ENCODE assay signal across 18 mouse cellular contexts in the genomic region with DNA sequence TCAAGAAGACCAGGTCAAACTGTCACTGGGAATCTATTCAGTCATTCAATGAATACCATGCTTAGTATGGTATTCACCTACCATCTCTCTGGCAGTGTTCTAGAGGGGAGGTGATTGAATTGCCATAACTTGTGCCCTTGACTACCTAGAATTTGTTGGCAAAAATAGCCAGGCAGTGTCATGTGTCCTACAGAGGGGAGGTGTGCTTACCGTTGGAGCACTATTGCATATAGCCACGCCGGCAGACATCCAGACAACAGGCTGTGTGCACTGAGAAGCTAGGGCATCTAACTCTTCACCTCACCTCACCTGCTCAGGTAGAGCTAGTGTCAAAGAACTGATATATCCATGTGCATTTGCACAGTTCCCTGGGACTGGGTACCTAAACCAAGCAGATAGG.
DNase-seq lines count a peak whose midpoint lies in the region; ATAC-seq lines count a peak whose summit lies in the region.
"Had no signal": no experiment of that assay in that cellular context is flagged by ENCODE, and none has a peak within 500 bp of the region (broad histone marks: within the 10 kb centered on the region; RNA-seq: fewer than 3 reads in every experiment).

No protein-coding gene starts in this region.

- H3K9me3 ChIP-seq in heart, embryonic 15.5 days (replicated peaks): no peaks in the 10 kb centered on the region
- H3K9me3 ChIP-seq in limb, embryonic 15.5 days: no peaks in the 10 kb centered on the region
- no peaks in the 10 kb centered on the region for H3K9me3 ChIP-seq in limb, embryonic 10.5 days (replicated peaks)
- no peaks in the 10 kb centered on the region for H3K9me3 ChIP-seq in intestine, embryonic 16.5 days (ENCODE audit: control insufficient read depth, low read length)
- no peaks in the 10 kb centered on the region for H3K9me3 ChIP-seq in stomach, embryonic 16.5 days (replicated peaks; ENCODE audit: control insufficient read depth, low read length)
- H3K9me3 ChIP-seq in forebrain, embryonic 12.5 days: no peaks in the 10 kb centered on the region
- H3K9me3 ChIP-seq: forebrain, embryonic 10.5 days; heart, embryonic 10.5 days; liver, embryonic 15.5 days; neural tube, embryonic 15.5 days had no signal

- H3K27ac ChIP-seq in heart, embryonic 15.5 days: peak overlapping the region; percentile 16; the same call in 1 of the 2 replicates
- 0 out of 2 replicates have a peak overlapping the region, but pooled peaks have one; percentile 30 for H3K27ac ChIP-seq in limb, embryonic 15.5 days
- H3K27ac ChIP-seq in limb, embryonic 10.5 days: no peak overlapping the region
- peak overlapping the region; percentile 54 for H3K27ac ChIP-seq in intestine, embryonic 16.5 days (ENCODE audit: low read length)
- peak overlapping the region; percentile 67 for H3K27ac ChIP-seq in stomach, embryonic 16.5 days (ENCODE audit: low read length)
- no peak overlapping the region for H3K27ac ChIP-seq in forebrain, embryonic 12.5 days
- H3K27ac ChIP-seq: forebrain, embryonic 10.5 days; heart, embryonic 10.5 days; hindbrain, postnatal 0 days; liver, embryonic 15.5 days; neural tube, embryonic 15.5 days had no signal

- no peak overlapping the region for H3K4me3 ChIP-seq in heart, embryonic 15.5 days
- H3K4me3 ChIP-seq in limb, embryonic 15.5 days: no peak overlapping the region
- no peak overlapping the region for H3K4me3 ChIP-seq in limb, embryonic 10.5 days
- no peak overlapping the region for H3K4me3 ChIP-seq in intestine, embryonic 16.5 days (ENCODE audit: low read length)
- H3K4me3 ChIP-seq in stomach, embryonic 16.5 days (replicated peaks; ENCODE audit: low read length): no peak overlapping the region
- no peak overlapping the region for H3K4me3 ChIP-seq in forebrain, embryonic 12.5 days (replicated peaks)
- H3K4me3 ChIP-seq: forebrain, embryonic 10.5 days; heart, embryonic 10.5 days; liver, embryonic 15.5 days; neural tube, embryonic 15.5 days had no signal

- intact Hi-C loops in heart, postnatal 10 days (cut with DNase I): no loop called here

- no peak overlapping the region for H3K4me2 ChIP-seq in heart, embryonic 15.5 days
- H3K4me2 ChIP-seq in limb, embryonic 15.5 days: no peak overlapping the region
- H3K4me2 ChIP-seq in intestine, embryonic 16.5 days (ENCODE audit: low read depth, low read length): no peak overlapping the region
- H3K4me2 ChIP-seq in stomach, embryonic 16.5 days (ENCODE audit: low read depth, low read length): no peak overlapping the region
- H3K4me2 ChIP-seq in forebrain, embryonic 12.5 days: no peak overlapping the region
- H3K4me2 ChIP-seq: liver, embryonic 15.5 days; neural tube, embryonic 15.5 days had no signal

- no peak for ATAC-seq in heart, embryonic 15.5 days (replicated peaks; ENCODE audit: insufficient number of reproducible peaks, insufficient read depth, low FRiP score, low read depth)
- ATAC-seq in limb, embryonic 15.5 days (ENCODE audit: insufficient number of reproducible peaks, low FRiP score, low TSS enrichment, low read depth): no peak
- peak; percentile 17; the same call in 1 of the 2 replicates for ATAC-seq in intestine, embryonic 16.5 days
- ATAC-seq in stomach, embryonic 16.5 days (ENCODE audit: insufficient read depth, low FRiP score): no peak
- ATAC-seq in forebrain, embryonic 12.5 days (ENCODE audit: low FRiP score): no peak
- ATAC-seq: hindbrain, postnatal 0 days; lung, postnatal 0 days had no signal

- no peaks in the 10 kb centered on the region for H3K36me3 ChIP-seq in heart, embryonic 15.5 days
- no peaks in the 10 kb centered on the region for H3K36me3 ChIP-seq in limb, embryonic 15.5 days
- H3K36me3 ChIP-seq in limb, embryonic 10.5 days: no peaks in the 10 kb centered on the region
- H3K36me3 ChIP-seq in intestine, embryonic 16.5 days (ENCODE audit: control insufficient read depth, insufficient read depth, low read length): no peaks in the 10 kb centered on the region
- no peaks in the 10 kb centered on the region for H3K36me3 ChIP-seq in stomach, embryonic 16.5 days (ENCODE audit: control insufficient read depth, insufficient read depth, low read length)
- no peaks in the 10 kb centered on the region for H3K36me3 ChIP-seq in forebrain, embryonic 12.5 days (replicated peaks)
- H3K36me3 ChIP-seq: forebrain, embryonic 10.5 days; heart, embryonic 10.5 days; liver, embryonic 15.5 days; neural tube, embryonic 15.5 days had no signal

- DNase-seq in heart, postnatal 10 days: no peak
- DNase-seq in limb, embryonic 10.5 days (ENCODE audit: low spot score): no peak
- no peak for DNase-seq in spleen, postnatal 14 days (ENCODE audit: low spot score in 2 of 2)
- DNase-seq: cerebellum, adult 9-10 months; gastrocnemius, postnatal 36 days; heart, postnatal 14 days; thymus, postnatal 4 days had no signal

- H3K4me1 ChIP-seq in heart, embryonic 15.5 days (replicated peaks): peaks cover 20% of the 10 kb centered on the region
- peaks cover 11% of the 10 kb centered on the region; the same call in 1 of the 2 replicates for H3K4me1 ChIP-seq in limb, embryonic 15.5 days
- no peaks in the 10 kb centered on the region for H3K4me1 ChIP-seq in limb, embryonic 10.5 days
- H3K4me1 ChIP-seq in intestine, embryonic 16.5 days (ENCODE audit: control insufficient read depth, insufficient read depth, low read length): peaks cover 16% of the 10 kb centered on the region
- peaks cover 12% of the 10 kb centered on the region; the same call in 1 of the 2 replicates for H3K4me1 ChIP-seq in stomach, embryonic 16.5 days (ENCODE audit: control insufficient read depth, insufficient read depth, low read length)
- no peaks in the 10 kb centered on the region for H3K4me1 ChIP-seq in forebrain, embryonic 12.5 days
- H3K4me1 ChIP-seq: forebrain, embryonic 10.5 days; neural tube, embryonic 15.5 days had no signal

- WGBS in heart, embryonic 15.5 days: 77% methylated on average over 3 of the region's 3 CpGs
- 75% methylated on average over 3 of the region's 3 CpGs for WGBS in limb, embryonic 15.5 days
- WGBS in limb, embryonic 10.5 days: 88% methylated on average over 3 of the region's 3 CpGs
- 77% methylated on average over 3 of the region's 3 CpGs for WGBS in intestine, embryonic 16.5 days
- WGBS in stomach, embryonic 16.5 days: 85% methylated on average over 3 of the region's 3 CpGs
- 93% methylated on average over 3 of the region's 3 CpGs for WGBS in forebrain, embryonic 12.5 days

- no peak overlapping the region for H3K9ac ChIP-seq in heart, embryonic 15.5 days
- no peak overlapping the region for H3K9ac ChIP-seq in limb, embryonic 15.5 days
- no peak overlapping the region for H3K9ac ChIP-seq in intestine, embryonic 16.5 days (ENCODE audit: low read depth, low read length)
- no peak overlapping the region for H3K9ac ChIP-seq in stomach, embryonic 16.5 days (ENCODE audit: low read length)
- H3K9ac ChIP-seq in forebrain, embryonic 12.5 days: no peak overlapping the region
- H3K9ac ChIP-seq: liver, embryonic 15.5 days; neural tube, embryonic 15.5 days had no signal

- no peaks in the 10 kb centered on the region for H3K27me3 ChIP-seq in heart, embryonic 15.5 days
- no peaks in the 10 kb centered on the region for H3K27me3 ChIP-seq in limb, embryonic 15.5 days
- H3K27me3 ChIP-seq in limb, embryonic 10.5 days (ENCODE audit: low read depth, poor library complexity, severe bottlenecking): no peaks in the 10 kb centered on the region
- no peaks in the 10 kb centered on the region for H3K27me3 ChIP-seq in intestine, embryonic 16.5 days (replicated peaks; ENCODE audit: control insufficient read depth, insufficient read depth, low read length)
- no peaks in the 10 kb centered on the region for H3K27me3 ChIP-seq in stomach, embryonic 16.5 days (ENCODE audit: control insufficient read depth, insufficient read depth, low read length)
- H3K27me3 ChIP-seq in forebrain, embryonic 12.5 days: no peaks in the 10 kb centered on the region
- H3K27me3 ChIP-seq: liver, embryonic 15.5 days; neural tube, embryonic 15.5 days had no signal

Comparison
In these comparisons a context has a peak if more than half of its experiments do, and no peak if none do; other contexts are left out.
1. H3K27ac ChIP-seq: peak in heart, embryonic 15.5 days (single experiment), limb, embryonic 15.5 days (single experiment), intestine, embryonic 16.5 days (single experiment) and stomach, embryonic 16.5 days (single experiment); none in limb, embryonic 10.5 days (single experiment) and forebrain, embryonic 12.5 days (single experiment).